Mouse (Mus musculus) adrenal gland, adult 2 months (tissue): ENCODE data around the gene St6galnac3. TPM values are rescaled to one million over a fixed set of nuclear protein-coding genes. Genes with fewer than 3 reads are reported as not detected.

Experiments used
- microRNA-seq, 2 experiments: library from miRNA; unstranded; fragments of <30 nt; microRNA quantifications; one replicate each; pipeline ENCODE4 v1.2.0; 2021
- polyA plus RNA-seq: library from polyadenylated mRNA; depleted of rRNA; stranded (reverse); fragments of >200 nt; gene quantifications from 2 replicates; pipeline ENCODE4 v1.2.3, GENCODE M21; 2012; rRNA removed
- total RNA-seq, 2 experiments: library from RNA; stranded (reverse); gene quantifications; 2 replicates each; pipeline ENCODE4 v1.2.3; 2021

The St6galnac3 gene
- total and polyA plus RNA-seq, 3 experiments, result 0.40 to 16.9 (median 7.9) TPM

Small RNAs within 50 kb of the gene (microRNA-seq; reads per million reads assigned to microRNA genes)
- 0 reads per million in 2 experiments for gene Gm27405

Other genes with a start within 250 kb of the St6galnac3 start
- not detected for gene Asb17, start 119.0 kb upstream of the St6galnac3 start, total RNA-seq
- gene Asb17, start 119.0 kb upstream of the St6galnac3 start, polyA plus RNA-seq, result not detected in 2 replicates
- gene Msh4, start 181.0 kb upstream of the St6galnac3 start, total RNA-seq, result under 1 TPM; 0.09 to 0.10 TPM
- gene Msh4, start 181.0 kb upstream of the St6galnac3 start, polyA plus RNA-seq, result 0.02 TPM in 1 of 2 replicates, not detected in the other
- gene Rabggtb, start 187.8 kb upstream of the St6galnac3 start, total RNA-seq, result 10 to 100 TPM; 79.8 to 95.2 TPM
- gene Rabggtb, start 187.8 kb upstream of the St6galnac3 start, polyA plus RNA-seq, result 16.3 and 17.6 TPM in 2 replicates
- 100 to 1,000 TPM; 711 to 911 TPM for gene Acadm, start 219.5 kb upstream of the St6galnac3 start, total RNA-seq
- 58.0 and 61.0 TPM in 2 replicates for gene Acadm, start 219.5 kb upstream of the St6galnac3 start, polyA plus RNA-seq
- not detected for gene Slc44a5, start 248.3 kb upstream of the St6galnac3 start, total RNA-seq
- 0.01 TPM in 1 of 2 replicates, not detected in the other for gene Slc44a5, start 248.3 kb upstream of the St6galnac3 start, polyA plus RNA-seq